Mouse (Mus musculus): ENCODE measurements around the gene Grhpr. TPM values are rescaled to one million over a fixed set of nuclear protein-coding genes. Genes with fewer than 3 reads are reported as not detected.
"Not testable (repeated sequence)": the region's sequence is repeated elsewhere in the genome, so short reads cannot be mapped to it uniquely, and the experiment has no call there.

Grhpr gene
- polyA plus RNA-seq, 1 experiment = 27.7 TPM

DNA sequence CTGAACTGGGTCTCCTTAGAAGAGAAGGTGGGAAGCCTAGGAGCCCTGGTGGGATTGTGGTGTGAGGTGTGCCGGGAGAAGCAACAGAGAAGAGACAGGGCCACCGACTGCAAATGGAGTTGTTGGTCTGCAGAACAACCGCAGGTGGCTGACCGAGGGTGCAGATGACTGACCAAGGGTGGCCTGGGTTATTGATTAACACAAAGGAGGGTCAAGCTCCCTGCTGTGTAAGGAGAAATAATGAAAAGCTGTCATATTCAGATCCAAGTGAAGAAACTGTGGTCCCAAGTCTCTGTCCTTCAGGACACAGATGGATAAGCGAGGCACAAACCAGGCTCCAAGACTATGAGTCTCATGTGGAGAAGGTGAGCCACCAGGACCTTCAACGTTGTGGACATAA, 37.7 kb upstream of the Grhpr start:
- WGBS = 53% methylated on average over 6 of the region's 6 CpGs
- Histone ChIP-seq H3K27me3 (ENCODE audit: control insufficient read depth, insufficient read depth, low read length) (no peaks in the 10 kb centered on the region), H3K4me1 (ENCODE audit: control insufficient read depth, insufficient read depth, insufficient read length) (peaks cover 41% of the 10 kb centered on the region; the same call in 1 of the 2 replicates), H3K27ac (ENCODE audit: insufficient read depth, low read length) (peak overlapping the region; percentile 38), H3K36me3 (ENCODE audit: control insufficient read depth, insufficient read depth, low read length) (no peaks in the 10 kb centered on the region), H3K4me3 (ENCODE audit: extremely low read depth, insufficient read depth, insufficient read length) (no peak overlapping the region)
- no peak for DNase-seq (ENCODE audit: low read depth in 1 of 2, low spot score in 2 of 2)
- no peak for TF ChIP-seq CTCF (IDR thresholded peaks at IDR 0.05; ENCODE audit: extremely low read depth, insufficient read depth, insufficient read length, insufficient replicate concordance)
- TF ChIP-seq POLR2A (IDR thresholded peaks at IDR 0.05; ENCODE audit: low read depth, low read length) = no peak

- Histone ChIP-seq H3K36me3 (ENCODE audit: control insufficient read depth, insufficient read depth, low read length) (no peaks in the 10 kb centered on the region), H3K4me3 (ENCODE audit: extremely low read depth, insufficient read depth, insufficient read length) (no peak overlapping the region), H3K27ac (ENCODE audit: insufficient read depth, low read length) (peak overlapping the region; percentile 76), H3K4me1 (ENCODE audit: control insufficient read depth, insufficient read depth, insufficient read length) (peaks cover 34% of the 10 kb centered on the region; the same call in 1 of the 2 replicates), H3K27me3 (ENCODE audit: control insufficient read depth, insufficient read depth, low read length) (no peaks in the 10 kb centered on the region)
- 17% methylated on average over 10 of the region's 10 CpGs for WGBS
- TF ChIP-seq POLR2A (IDR thresholded peaks at IDR 0.05; ENCODE audit: low read depth, low read length) (no peak), CTCF (IDR thresholded peaks at IDR 0.05; ENCODE audit: extremely low read depth, insufficient read depth, insufficient read length, insufficient replicate concordance) (no peak)
- DNase-seq (ENCODE audit: low read depth in 1 of 2, low spot score in 2 of 2) = no peak
These were observed 36.6 kb upstream of the Grhpr start for GRCm38 (mm10) chr4:44944426-44945075.

GRCm38 (mm10) chr4:44946126-44946525, 35.1 kb upstream of the Grhpr start:
- DNase-seq (ENCODE audit: low read depth in 1 of 2, low spot score in 2 of 2); H3K27ac ChIP-seq (ENCODE audit: insufficient read depth, low read length); H3K27me3 ChIP-seq (ENCODE audit: control insufficient read depth, insufficient read depth, low read length); H3K4me3 ChIP-seq (ENCODE audit: extremely low read depth, insufficient read depth, insufficient read length); H3K36me3 ChIP-seq (ENCODE audit: control insufficient read depth, insufficient read depth, low read length): not testable (repeated sequence)
- 92% methylated on average over 2 of the region's 2 CpGs for WGBS
- peaks cover 24% of the 10 kb centered on the region; the same call in 1 of the 2 replicates for H3K4me1 ChIP-seq (ENCODE audit: control insufficient read depth, insufficient read depth, insufficient read length)

DNA sequence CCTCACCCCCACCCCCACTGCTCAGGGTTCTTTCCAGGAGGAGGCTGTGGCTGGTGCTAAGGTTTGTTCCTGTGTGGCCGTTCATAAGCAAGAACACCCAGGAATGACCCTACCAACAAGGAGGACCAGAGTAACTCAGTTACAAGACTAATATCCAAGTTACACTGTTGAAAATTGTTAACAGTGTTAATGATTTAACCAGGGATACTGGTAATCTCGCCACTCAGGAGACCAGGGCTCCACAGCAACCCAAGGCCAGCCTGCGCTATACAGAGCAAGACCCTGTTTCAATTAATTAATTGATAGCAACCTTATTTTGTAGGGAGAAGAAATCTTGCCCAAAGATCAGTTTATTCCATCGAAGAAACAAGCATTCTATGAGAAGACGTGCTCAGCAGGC, 33.7 kb upstream of the Grhpr start:
- Histone ChIP-seq H3K27ac (ENCODE audit: insufficient read depth, low read length) (no peak overlapping the region), H3K36me3 (ENCODE audit: control insufficient read depth, insufficient read depth, low read length) (no peaks in the 10 kb centered on the region), H3K27me3 (ENCODE audit: control insufficient read depth, insufficient read depth, low read length) (no peaks in the 10 kb centered on the region), H3K4me1 (ENCODE audit: control insufficient read depth, insufficient read depth, insufficient read length) (peaks cover 15% of the 10 kb centered on the region; the same call in 1 of the 2 replicates), H3K4me3 (ENCODE audit: extremely low read depth, insufficient read depth, insufficient read length) (no peak overlapping the region)
- TF ChIP-seq CTCF (IDR thresholded peaks at IDR 0.05; ENCODE audit: extremely low read depth, insufficient read depth, insufficient read length, insufficient replicate concordance) (no peak), POLR2A (IDR thresholded peaks at IDR 0.05; ENCODE audit: low read depth, low read length) (no peak)
- DNase-seq (ENCODE audit: low read depth in 1 of 2, low spot score in 2 of 2) = no peak
- 90% methylated on average over 5 of the region's 5 CpGs for WGBS

DNA sequence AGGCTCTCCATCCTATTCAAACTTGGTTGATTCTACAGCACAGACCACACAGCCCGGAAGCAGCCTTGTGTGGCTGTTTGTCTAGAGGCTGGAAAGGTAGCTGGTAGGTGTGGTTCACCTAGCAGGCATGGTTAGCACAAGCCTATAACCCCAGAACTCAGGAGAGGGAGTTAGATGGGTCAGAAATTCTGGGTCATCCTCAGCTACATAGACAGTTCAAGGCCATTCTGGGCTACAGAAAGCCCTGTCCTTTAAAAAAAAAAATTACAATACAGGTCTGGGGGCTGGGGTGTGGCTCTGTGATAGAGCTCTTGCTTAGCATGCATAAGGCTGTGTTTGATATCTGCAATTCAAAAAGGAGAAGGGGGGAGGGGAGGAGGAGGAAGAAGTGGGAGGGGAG, 32.9 kb upstream of the Grhpr start:
- no peaks in the 10 kb centered on the region for H3K27me3 ChIP-seq (ENCODE audit: control insufficient read depth, insufficient read depth, low read length)
- no peak overlapping the region for H3K27ac ChIP-seq (ENCODE audit: insufficient read depth, low read length)
- H3K36me3 ChIP-seq (ENCODE audit: control insufficient read depth, insufficient read depth, low read length) = no peaks in the 10 kb centered on the region
- peaks cover 9% of the 10 kb centered on the region; the same call in 1 of the 2 replicates for H3K4me1 ChIP-seq (ENCODE audit: control insufficient read depth, insufficient read depth, insufficient read length)
- no peak for DNase-seq (ENCODE audit: low read depth in 1 of 2, low spot score in 2 of 2)
- TF ChIP-seq POLR2A (IDR thresholded peaks at IDR 0.05; ENCODE audit: low read depth, low read length) (no peak), CTCF (IDR thresholded peaks at IDR 0.05; ENCODE audit: extremely low read depth, insufficient read depth, insufficient read length, insufficient replicate concordance) (no peak)
- 95% methylated on average over 1 of the region's 1 CpGs for WGBS
- H3K4me3 ChIP-seq (ENCODE audit: extremely low read depth, insufficient read depth, insufficient read length) = no peak overlapping the region

DNA sequence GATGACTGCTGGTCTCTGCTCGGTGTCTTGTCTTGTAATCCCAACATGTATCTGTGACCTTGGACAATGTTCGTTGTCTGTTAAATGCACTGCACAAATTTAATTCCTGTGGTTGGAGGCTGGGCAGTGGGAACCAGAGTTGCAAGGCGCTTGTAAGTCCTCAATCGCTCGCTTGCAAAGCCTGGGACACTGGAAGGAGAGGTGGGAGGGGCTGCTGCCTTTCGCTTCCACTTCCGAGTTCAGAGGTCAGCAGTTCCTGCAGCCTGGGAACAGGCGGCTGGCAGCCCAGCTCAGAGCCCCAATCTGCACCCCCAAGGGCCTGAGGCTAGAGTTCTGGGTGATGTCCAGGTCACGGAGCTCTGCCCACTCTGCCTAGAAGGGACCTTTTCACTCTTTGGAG, 28.2 kb upstream of the Grhpr start:
- 90% methylated on average over 9 of the region's 9 CpGs for WGBS
- H3K4me3 ChIP-seq (ENCODE audit: extremely low read depth, insufficient read depth, insufficient read length) = no peak overlapping the region
- DNase-seq (ENCODE audit: low read depth in 1 of 2, low spot score in 2 of 2) = no peak
- H3K4me1 ChIP-seq (ENCODE audit: control insufficient read depth, insufficient read depth, insufficient read length) = no peaks in the 10 kb centered on the region
- H3K36me3 ChIP-seq (ENCODE audit: control insufficient read depth, insufficient read depth, low read length) = no peaks in the 10 kb centered on the region
- H3K27me3 ChIP-seq (ENCODE audit: control insufficient read depth, insufficient read depth, low read length) = no peaks in the 10 kb centered on the region
- TF ChIP-seq CTCF (IDR thresholded peaks at IDR 0.05; ENCODE audit: extremely low read depth, insufficient read depth, insufficient read length, insufficient replicate concordance) (no peak), POLR2A (IDR thresholded peaks at IDR 0.05; ENCODE audit: low read depth, low read length) (no peak)
- H3K27ac ChIP-seq (ENCODE audit: insufficient read depth, low read length) = no peak overlapping the region

- no peak for TF ChIP-seq CTCF (IDR thresholded peaks at IDR 0.05; ENCODE audit: extremely low read depth, insufficient read depth, insufficient read length, insufficient replicate concordance)
- TF ChIP-seq POLR2A (IDR thresholded peaks at IDR 0.05; ENCODE audit: low read depth, low read length) = no peak
- 92% methylated on average over 9 of the region's 9 CpGs for WGBS
- no peaks in the 10 kb centered on the region for H3K36me3 ChIP-seq (ENCODE audit: control insufficient read depth, insufficient read depth, low read length)
These were observed 22.4 kb upstream of the Grhpr start for GRCm38 (mm10) chr4:44958776-44959175.

More at GRCm38 (mm10) chr4:44958776-44959175, 22.4 kb upstream of the Grhpr start:
- Histone ChIP-seq H3K4me1 (ENCODE audit: control insufficient read depth, insufficient read depth, insufficient read length) (peaks cover 9% of the 10 kb centered on the region), H3K27me3 (ENCODE audit: control insufficient read depth, insufficient read depth, low read length) (no peaks in the 10 kb centered on the region), H3K27ac (ENCODE audit: insufficient read depth, low read length) (no peak overlapping the region), H3K4me3 (ENCODE audit: extremely low read depth, insufficient read depth, insufficient read length) (no peak overlapping the region)
- DNase-seq (ENCODE audit: low read depth in 1 of 2, low spot score in 2 of 2) = no peak

Measured in spleen, adult 2 months (tissue).